ENCODE assay signal across 9 mouse cellular contexts in the genomic region with DNA sequence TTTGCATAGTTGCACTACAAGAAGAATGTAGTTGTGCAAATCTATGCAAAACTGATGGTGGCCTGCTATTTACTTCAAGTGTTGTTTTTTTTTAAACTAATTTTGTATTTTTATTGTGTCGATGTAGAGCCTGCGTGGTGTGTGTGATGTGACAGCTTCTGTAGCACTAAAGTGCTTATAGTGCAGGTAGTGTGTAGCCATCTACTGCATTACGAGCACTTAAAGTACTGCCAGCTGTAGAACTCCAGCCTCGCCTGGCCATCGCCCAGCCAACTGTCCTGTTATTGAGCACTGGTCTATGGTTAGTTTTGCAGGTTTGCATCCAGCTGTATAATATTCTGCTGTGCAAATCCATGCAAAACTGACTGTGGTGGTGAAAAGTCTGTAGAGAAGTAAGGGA. TPM values are rescaled to one million over a fixed set of nuclear protein-coding genes. Genes with fewer than 3 reads are reported as not detected.
DNase-seq lines count a peak whose midpoint lies in the region; ATAC-seq and TF ChIP-seq lines count a peak whose summit lies in the region.
"Had no signal": no experiment of that assay in that cellular context is flagged by ENCODE, and none has a peak within 500 bp of the region (broad histone marks: within the 10 kb centered on the region; RNA-seq: fewer than 3 reads in every experiment).

No protein-coding gene starts in this region.

- H3K4me3 ChIP-seq in liver, embryonic 12.5 days = peak overlapping the region; percentile 88
- no peak overlapping the region for H3K4me3 ChIP-seq in liver, postnatal 0 days (ENCODE audit: low read depth, low read length)
- H3K4me3 ChIP-seq in embryonic facial prominence, embryonic 12.5 days = no peak overlapping the region
- no peak overlapping the region for H3K4me3 ChIP-seq in hindbrain, embryonic 15.5 days
- no peak overlapping the region for H3K4me3 ChIP-seq in midbrain, embryonic 15.5 days
- H3K4me3 ChIP-seq: stomach, embryonic 15.5 days had no signal

- H3K9ac ChIP-seq in liver, embryonic 12.5 days = no peak overlapping the region
- no peak overlapping the region for H3K9ac ChIP-seq in liver, postnatal 0 days (replicated peaks)
- H3K9ac ChIP-seq in embryonic facial prominence, embryonic 12.5 days = peak overlapping the region; percentile 19; the same call in 1 of the 2 replicates
- H3K9ac ChIP-seq in hindbrain, embryonic 15.5 days = no peak overlapping the region
- no peak overlapping the region for H3K9ac ChIP-seq in midbrain, embryonic 15.5 days
- H3K9ac ChIP-seq: stomach, embryonic 15.5 days had no signal

- TF ChIP-seq CTCF in liver, postnatal 0 days (IDR thresholded peaks at IDR 0.05; ENCODE audit: low read depth) = no peak

- DNase-seq in liver, postnatal 0 days = no peak
- no peak for DNase-seq in ovary, postnatal 10 days (ENCODE audit: low spot score)
- DNase-seq in frontal cortex, postnatal 36 days (ENCODE audit: low spot score in 2 of 2) = no peak

- H3K4me2 ChIP-seq in liver, embryonic 12.5 days = peak overlapping the region; percentile 96
- no peak overlapping the region for H3K4me2 ChIP-seq in liver, postnatal 0 days (ENCODE audit: low read depth, low read length)
- H3K4me2 ChIP-seq in embryonic facial prominence, embryonic 12.5 days (replicated peaks) = peak overlapping the region; percentile 22; the same call in 1 of the 2 replicates
- H3K4me2 ChIP-seq in hindbrain, embryonic 15.5 days = peak overlapping the region; percentile 95; the same call in 1 of the 2 replicates
- peak overlapping the region; percentile 72 for H3K4me2 ChIP-seq in midbrain, embryonic 15.5 days

- TF ChIP-seq EP300 in liver, postnatal 0 days (IDR thresholded peaks at IDR 0.05; ENCODE audit: low read depth) = no peak

- peaks cover 60% of the 10 kb centered on the region for H3K36me3 ChIP-seq in liver, embryonic 12.5 days
- H3K36me3 ChIP-seq in liver, postnatal 0 days (replicated peaks; ENCODE audit: insufficient read depth, low read length) = peaks cover 41% of the 10 kb centered on the region
- H3K36me3 ChIP-seq in embryonic facial prominence, embryonic 12.5 days = peaks cover 45% of the 10 kb centered on the region
- H3K36me3 ChIP-seq in hindbrain, embryonic 15.5 days = peaks cover 28% of the 10 kb centered on the region
- peaks cover 5% of the 10 kb centered on the region; the same call in 1 of the 2 replicates for H3K36me3 ChIP-seq in midbrain, embryonic 15.5 days (replicated peaks)

- H3K27ac ChIP-seq in liver, embryonic 12.5 days = no peak overlapping the region
- no peak overlapping the region for H3K27ac ChIP-seq in liver, postnatal 0 days (ENCODE audit: low read depth)
- H3K27ac ChIP-seq in embryonic facial prominence, embryonic 12.5 days = no peak overlapping the region
- H3K27ac ChIP-seq in hindbrain, embryonic 15.5 days (replicated peaks) = no peak overlapping the region
- no peak overlapping the region for H3K27ac ChIP-seq in midbrain, embryonic 15.5 days
- H3K27ac ChIP-seq: macrophage; stomach, embryonic 15.5 days had no signal

- no peaks in the 10 kb centered on the region for H3K27me3 ChIP-seq in liver, embryonic 12.5 days (replicated peaks)
- H3K27me3 ChIP-seq in liver, postnatal 0 days (ENCODE audit: insufficient read depth, low read length) = no peaks in the 10 kb centered on the region
- H3K27me3 ChIP-seq in embryonic facial prominence, embryonic 12.5 days = no peaks in the 10 kb centered on the region
- H3K27me3 ChIP-seq in hindbrain, embryonic 15.5 days = no peaks in the 10 kb centered on the region
- peaks cover under 1% of the 10 kb centered on the region; the same call in 1 of the 2 replicates for H3K27me3 ChIP-seq in midbrain, embryonic 15.5 days (replicated peaks)
- H3K27me3 ChIP-seq: stomach, embryonic 15.5 days had no signal

- H3K4me1 ChIP-seq in liver, embryonic 12.5 days = peaks cover 28% of the 10 kb centered on the region
- peaks cover 15% of the 10 kb centered on the region for H3K4me1 ChIP-seq in liver, postnatal 0 days (ENCODE audit: insufficient read depth)
- H3K4me1 ChIP-seq in embryonic facial prominence, embryonic 12.5 days = peaks cover 13% of the 10 kb centered on the region
- H3K4me1 ChIP-seq in hindbrain, embryonic 15.5 days (replicated peaks) = peaks cover 37% of the 10 kb centered on the region
- peaks cover 28% of the 10 kb centered on the region for H3K4me1 ChIP-seq in midbrain, embryonic 15.5 days

- no peaks in the 10 kb centered on the region for H3K9me3 ChIP-seq in liver, embryonic 12.5 days (replicated peaks)
- H3K9me3 ChIP-seq in liver, postnatal 0 days (ENCODE audit: low read length) = no peaks in the 10 kb centered on the region
- H3K9me3 ChIP-seq in embryonic facial prominence, embryonic 12.5 days = no peaks in the 10 kb centered on the region
- no peaks in the 10 kb centered on the region for H3K9me3 ChIP-seq in hindbrain, embryonic 15.5 days
- H3K9me3 ChIP-seq in midbrain, embryonic 15.5 days = no peaks in the 10 kb centered on the region
- H3K9me3 ChIP-seq: stomach, embryonic 15.5 days had no signal

- ATAC-seq in liver, embryonic 12.5 days = no peak
- no peak for ATAC-seq in liver, postnatal 0 days
- no peak for ATAC-seq in embryonic facial prominence, embryonic 12.5 days (ENCODE audit: insufficient number of reproducible peaks, insufficient read depth, low FRiP score, low TSS enrichment)
- ATAC-seq in hindbrain, embryonic 15.5 days (ENCODE audit: low FRiP score, low read depth) = no peak
- ATAC-seq in midbrain, embryonic 15.5 days (replicated peaks) = no peak

- WGBS in liver, embryonic 12.5 days (ENCODE audit: insufficient replicate concordance) = 89% methylated on average over 5 of the region's 5 CpGs
- 86% methylated on average over 5 of the region's 5 CpGs for WGBS in liver, postnatal 0 days (ENCODE audit: insufficient replicate concordance)
- WGBS in embryonic facial prominence, embryonic 12.5 days = 85% methylated on average over 5 of the region's 5 CpGs
- 87% methylated on average over 5 of the region's 5 CpGs for WGBS in hindbrain, embryonic 15.5 days
- WGBS in midbrain, embryonic 15.5 days = 83% methylated on average over 5 of the region's 5 CpGs

RNA-seq across cellular contexts. Expression of a gene that starts 48.0 kb away (rescaled TPM):
- polyA plus RNA-seq in liver, embryonic 12.5 days (2016; fragmentation: Nextera tagmentation; extraction: Ambion mirVana) = not detected in 2 replicates
- not detected in 2 replicates for polyA plus RNA-seq in liver, postnatal 0 days (2015; fragmentation: Nextera tagmentation; extraction: Ambion mirVana)
- polyA plus RNA-seq in embryonic facial prominence, embryonic 12.5 days (2016; fragmentation: Nextera tagmentation; extraction: Ambion mirVana) = 0.98 and 1.4 TPM in 2 replicates
- 9.8 and 9.9 TPM in 2 replicates for polyA plus RNA-seq in hindbrain, embryonic 15.5 days (2015; fragmentation: Nextera tagmentation; extraction: Ambion mirVana)
- 5.4 and 7.2 TPM in 2 replicates for polyA plus RNA-seq in midbrain, embryonic 15.5 days (2015; fragmentation: Nextera tagmentation; extraction: Ambion mirVana)
- polyA plus RNA-seq: macrophage had no signal
